Mouse (Mus musculus) ovary, postnatal 14 days (tissue): ENCODE measurements around the gene Anks3.

Experiments
- DNase-seq: peaks from one replicate; pipeline ENCODE4 v3.0.0; 2022; ENCODE audit warnings: low spot score

Anks3 gene

GRCm38 (mm10) chr16:4968426-4968825, 4.4 kb upstream of the Anks3 start:
- no peak for DNase-seq

- DNase-seq = no peak
Measured at GRCm38 (mm10) chr16:4965392-4966129, 1.6 kb upstream of the Anks3 start.

- DNase-seq = no peak
Measured at GRCm38 (mm10) chr16:4964731-4965391, 856 bp upstream of the Anks3 start.

- DNase-seq = no peak
Measured at GRCm38 (mm10) chr16:4963346-4963745, 659 bp downstream of the Anks3 start.

- no peak for DNase-seq
Measured at GRCm38 (mm10) chr16:4960260-4960659, 3.7 kb downstream of the Anks3 start.

- DNase-seq = no peak
Measured at GRCm38 (mm10) chr16:4957446-4957845, 6.6 kb downstream of the Anks3 start.

- DNase-seq = no peak
Measured at GRCm38 (mm10) chr16:4956609-4957008, 7.4 kb downstream of the Anks3 start.

GRCm38 (mm10) chr16:4947378-4947777, 16.6 kb downstream of the Anks3 start:
- DNase-seq = no peak

- DNase-seq = no peak
Measured at GRCm38 (mm10) chr16:4946155-4946554, 17.9 kb downstream of the Anks3 start.

GRCm38 (mm10) chr16:4945415-4945814, 18.6 kb downstream of the Anks3 start:
- DNase-seq = no peak

- no peak for DNase-seq
Measured at GRCm38 (mm10) chr16:4943431-4943830, 20.6 kb downstream of the Anks3 start.

- DNase-seq = no peak
Measured at GRCm38 (mm10) chr16:4942868-4943267, 21.1 kb downstream of the Anks3 start.

- DNase-seq = no peak
Measured at GRCm38 (mm10) chr16:4941016-4941415, 23.0 kb downstream of the Anks3 start.

GRCm38 (mm10) chr16:4940311-4940850, 23.6 kb downstream of the Anks3 start:
- no peak for DNase-seq

- DNase-seq = no peak
Measured at GRCm38 (mm10) chr16:4939412-4939811, 24.6 kb downstream of the Anks3 start.

GRCm38 (mm10) chr16:4938989-4939388, 25.0 kb downstream of the Anks3 start:
- peak; percentile 94 for DNase-seq

GRCm38 (mm10) chr16:4938461-4938860, 25.5 kb downstream of the Anks3 start, which contains the start of gene Nudt16l1:
Gene Nudt16l1 (plus strand): TSS chr16:4938761.
- DNase-seq = no peak

- DNase-seq = no peak
Measured at GRCm38 (mm10) chr16:4937351-4938190, 26.4 kb downstream of the Anks3 start.

- no peak for DNase-seq
Measured at GRCm38 (mm10) chr16:4935931-4936703, 27.9 kb downstream of the Anks3 start.

- no peak for DNase-seq
Measured at GRCm38 (mm10) chr16:4935430-4935829, 28.6 kb downstream of the Anks3 start.

- no peak for DNase-seq
Measured at GRCm38 (mm10) chr16:4932429-4932828, 31.6 kb downstream of the Anks3 start.

GRCm38 (mm10) chr16:4928474-4928873, 35.5 kb downstream of the Anks3 start:
- no peak for DNase-seq
